Mouse (Mus musculus): ENCODE data around the gene Ttyh1.
"Not testable (repeated sequence)": the region's sequence is repeated elsewhere in the genome, so short reads cannot be mapped to it uniquely, and the experiment has no call there.

Gene Ttyh1

DNA sequence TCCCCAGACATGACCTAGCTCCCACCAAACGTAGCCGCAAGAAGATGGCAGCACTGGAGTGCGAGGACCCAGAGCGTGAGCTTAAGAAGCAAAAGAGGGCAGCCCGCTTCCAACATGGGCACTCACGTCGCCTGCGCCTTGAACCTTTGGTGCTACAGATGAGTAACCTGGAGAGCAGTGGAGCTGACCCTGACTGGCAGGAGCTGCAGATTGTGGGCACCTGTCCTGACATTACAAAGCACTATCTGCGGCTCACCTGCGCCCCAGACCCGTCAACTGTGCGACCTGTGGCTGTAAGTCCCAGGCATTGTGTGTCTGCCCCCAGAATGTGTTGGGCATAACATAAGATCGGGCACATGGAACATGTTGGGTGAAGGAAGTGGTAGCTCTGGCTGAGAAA, 24.8 kb downstream of the Ttyh1 start:
- DNase-seq (ENCODE audit: low read depth), result no peak

DNA sequence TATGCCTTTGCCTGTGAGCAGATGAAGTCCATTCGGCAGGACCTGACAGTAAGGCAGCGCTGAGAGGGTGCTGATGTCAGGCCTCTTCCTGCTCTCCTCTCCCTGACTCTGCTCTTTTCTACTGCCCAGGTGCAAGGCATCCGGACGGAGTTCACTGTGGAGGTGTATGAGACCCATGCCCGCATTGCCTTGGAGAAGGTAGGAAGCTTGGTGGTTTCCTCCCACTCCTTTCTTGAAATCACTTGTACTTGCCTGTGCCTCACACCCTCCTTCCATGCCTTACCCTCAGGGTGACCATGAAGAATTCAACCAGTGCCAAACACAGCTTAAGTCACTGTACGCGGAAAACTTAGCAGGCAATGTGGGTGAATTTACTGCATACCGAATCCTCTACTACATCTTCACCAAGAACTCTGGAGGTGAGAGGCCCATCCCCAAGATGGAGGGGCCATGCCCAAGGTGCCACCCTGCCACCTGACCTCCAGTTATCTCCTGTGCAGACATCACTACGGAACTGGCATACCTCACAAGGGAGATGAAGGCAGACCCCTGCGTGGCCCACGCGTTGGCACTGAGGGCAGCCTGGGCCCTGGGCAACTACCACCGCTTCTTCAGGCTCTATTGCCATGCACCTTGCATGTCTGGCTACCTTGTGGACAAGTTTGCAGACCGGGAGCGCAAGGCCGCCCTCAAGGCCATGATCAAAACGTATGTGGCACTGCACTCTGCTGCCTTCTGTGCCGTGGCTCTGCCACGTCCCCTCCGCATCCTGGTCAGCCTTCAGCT, 25.8 kb downstream of the Ttyh1 start:
- DNase-seq (ENCODE audit: low read depth), result no peak

DNA sequence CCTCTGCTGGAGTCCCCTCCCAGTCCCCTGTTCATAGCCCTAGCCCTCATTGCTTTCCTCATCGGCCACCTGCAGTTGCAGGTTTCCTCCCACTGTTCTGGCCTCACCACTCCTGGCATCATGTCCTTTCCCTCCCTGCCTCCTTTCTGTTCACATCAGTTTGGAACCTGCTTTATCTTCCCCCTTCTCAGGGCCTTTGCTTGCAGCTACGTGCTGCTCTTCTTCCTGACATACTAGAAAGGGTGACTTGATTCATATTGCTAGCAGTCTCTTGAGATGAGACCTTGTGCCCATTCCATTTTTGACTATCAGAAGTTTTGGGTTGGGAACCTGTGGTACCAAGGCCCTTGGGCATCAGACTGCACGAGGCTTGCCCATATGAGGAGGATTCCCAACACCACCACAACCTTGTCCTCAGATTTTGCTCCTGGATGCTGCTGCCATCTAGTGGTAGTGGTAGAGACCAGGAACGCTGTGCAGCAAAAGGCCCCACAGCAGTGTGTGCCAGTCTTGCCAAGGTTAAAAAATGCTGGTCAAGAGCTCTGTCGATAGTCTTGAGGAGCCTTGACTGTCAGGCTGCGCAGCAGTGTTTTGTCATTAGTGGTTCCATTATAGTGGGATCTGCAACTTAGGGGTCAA, 26.5 kb downstream of the Ttyh1 start:
- peak; percentile 73 for DNase-seq (ENCODE audit: low read depth)

DNA sequence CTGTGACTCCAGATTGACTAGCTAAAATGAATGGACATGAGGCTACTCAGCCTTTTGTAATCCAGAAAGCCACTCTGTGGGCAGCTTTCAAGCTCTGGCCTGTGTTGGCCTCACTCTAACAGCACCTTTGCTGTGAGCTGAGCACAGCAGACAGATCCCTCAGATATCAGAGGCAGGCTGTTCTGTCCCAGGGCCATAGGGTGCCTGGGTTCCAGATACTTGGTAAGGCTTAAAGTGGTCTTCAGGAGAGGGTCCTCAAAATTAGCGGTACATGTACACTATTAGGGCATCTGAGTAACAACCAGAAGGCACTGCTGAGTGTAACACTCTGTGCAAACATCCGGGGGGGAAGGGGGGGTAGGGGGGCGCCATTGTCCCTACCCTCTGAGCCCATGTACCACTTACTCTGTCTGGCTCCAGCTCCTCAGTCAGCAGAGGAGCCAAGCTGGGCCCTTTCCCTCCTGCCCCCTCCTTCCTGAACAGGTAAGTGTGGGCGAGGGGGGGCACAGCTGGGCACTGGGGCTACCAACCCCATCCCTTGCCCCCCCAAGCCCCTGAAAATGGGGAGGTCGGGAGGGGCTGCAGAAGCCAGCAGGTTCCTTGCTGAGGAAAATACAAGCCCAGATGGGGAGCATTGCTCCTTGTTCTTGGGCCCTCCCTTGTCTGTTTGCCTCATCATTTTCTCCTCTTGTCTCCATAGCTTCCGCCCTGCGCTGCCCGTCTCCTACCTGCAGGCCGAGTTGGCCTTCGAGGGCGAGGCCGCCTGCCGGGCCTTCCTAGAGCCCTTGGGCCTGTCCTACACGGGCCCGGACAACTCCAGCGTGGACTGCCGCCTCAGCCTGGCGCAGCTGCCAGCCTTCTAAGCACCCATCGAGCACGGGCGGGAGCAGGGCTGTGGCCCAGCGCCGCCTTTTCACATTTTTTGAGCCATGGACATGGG, 27.3 kb downstream of the Ttyh1 start:
- DNase-seq (ENCODE audit: low read depth), result no peak

DNA sequence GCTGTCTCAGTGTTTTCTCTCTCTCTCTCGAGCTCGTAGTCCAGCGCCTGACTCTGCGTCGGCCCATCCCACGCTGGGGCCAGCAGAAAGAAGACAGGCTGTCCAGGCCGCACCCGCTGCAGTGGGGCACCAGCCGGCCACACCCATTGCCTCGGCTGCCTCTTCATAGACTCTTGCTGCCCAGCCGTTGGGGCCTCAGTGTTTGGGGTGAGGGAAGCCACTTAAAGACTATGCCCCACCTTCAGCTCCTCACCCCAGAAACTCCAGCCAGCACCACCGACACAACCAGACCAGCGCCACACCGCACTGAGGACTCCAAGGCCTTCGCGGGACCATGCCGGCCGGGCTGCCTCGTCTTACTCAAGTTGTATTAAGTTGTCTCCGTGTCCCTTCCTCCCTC, 28.2 kb downstream of the Ttyh1 start:
- no peak for DNase-seq (ENCODE audit: low read depth)

DNA sequence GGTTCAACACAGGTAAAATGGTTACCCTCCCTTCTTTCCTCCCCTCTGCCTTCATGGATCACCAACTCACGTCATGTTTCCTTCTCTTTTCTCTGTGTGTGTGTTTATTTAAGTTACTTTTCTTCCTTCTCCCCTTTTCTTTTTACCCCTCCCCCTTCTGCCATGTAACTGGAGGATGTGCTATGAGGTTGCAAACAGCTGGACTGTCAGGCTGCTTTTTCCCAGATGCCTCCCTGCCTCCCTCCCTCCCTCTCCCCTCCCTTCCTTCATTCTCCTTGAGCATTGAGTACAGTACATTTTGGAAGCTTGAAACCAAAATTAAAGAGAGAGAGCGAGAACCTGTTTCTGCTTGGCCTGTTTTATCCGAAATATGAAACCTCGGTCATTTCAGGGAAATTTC, 28.6 kb downstream of the Ttyh1 start:
- DNase-seq (ENCODE audit: low read depth), result no peak

DNA sequence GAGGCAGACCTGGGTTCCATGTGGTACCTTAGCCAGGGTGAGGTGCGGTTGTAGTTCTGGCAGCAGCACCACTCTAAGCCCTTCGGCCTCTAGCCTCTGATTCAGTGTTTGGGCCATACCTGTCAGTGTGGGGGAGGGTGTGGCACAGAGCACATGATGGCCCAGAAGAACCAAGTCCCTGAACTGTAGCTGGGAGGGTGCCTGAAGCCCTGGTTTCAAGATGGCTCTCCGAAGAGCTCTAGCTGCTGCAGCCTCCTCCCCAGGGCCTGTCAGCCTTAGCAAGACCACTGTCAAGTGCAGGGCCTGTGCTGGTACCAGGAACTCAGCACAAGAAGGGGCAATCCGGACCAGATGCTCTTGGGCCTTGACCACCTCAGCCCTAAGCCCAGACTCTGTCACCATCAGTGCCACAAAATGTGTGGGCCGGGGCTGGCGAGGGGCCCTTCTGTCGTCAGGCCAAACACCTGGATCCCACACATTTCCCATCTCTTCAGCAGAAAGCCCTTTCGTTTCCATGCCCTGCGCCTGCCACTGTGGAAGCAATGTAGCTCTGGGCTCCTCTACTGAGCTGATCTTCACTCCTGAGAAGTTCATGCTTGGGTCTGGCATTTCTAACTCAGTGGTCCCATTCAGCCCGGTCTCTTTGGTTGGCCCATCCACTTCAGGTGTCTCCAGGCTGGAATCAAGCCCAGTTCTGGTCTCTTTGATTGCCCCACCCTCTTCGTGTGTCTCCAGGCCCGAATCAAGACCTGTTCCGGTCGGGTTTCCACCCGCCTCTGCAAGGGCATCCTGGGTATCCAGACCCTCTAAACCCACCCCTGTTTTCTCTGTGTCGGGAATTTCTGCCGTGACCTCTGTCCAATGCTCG, 29.4 kb downstream of the Ttyh1 start:
- DNase-seq (ENCODE audit: low read depth), result no peak

DNA sequence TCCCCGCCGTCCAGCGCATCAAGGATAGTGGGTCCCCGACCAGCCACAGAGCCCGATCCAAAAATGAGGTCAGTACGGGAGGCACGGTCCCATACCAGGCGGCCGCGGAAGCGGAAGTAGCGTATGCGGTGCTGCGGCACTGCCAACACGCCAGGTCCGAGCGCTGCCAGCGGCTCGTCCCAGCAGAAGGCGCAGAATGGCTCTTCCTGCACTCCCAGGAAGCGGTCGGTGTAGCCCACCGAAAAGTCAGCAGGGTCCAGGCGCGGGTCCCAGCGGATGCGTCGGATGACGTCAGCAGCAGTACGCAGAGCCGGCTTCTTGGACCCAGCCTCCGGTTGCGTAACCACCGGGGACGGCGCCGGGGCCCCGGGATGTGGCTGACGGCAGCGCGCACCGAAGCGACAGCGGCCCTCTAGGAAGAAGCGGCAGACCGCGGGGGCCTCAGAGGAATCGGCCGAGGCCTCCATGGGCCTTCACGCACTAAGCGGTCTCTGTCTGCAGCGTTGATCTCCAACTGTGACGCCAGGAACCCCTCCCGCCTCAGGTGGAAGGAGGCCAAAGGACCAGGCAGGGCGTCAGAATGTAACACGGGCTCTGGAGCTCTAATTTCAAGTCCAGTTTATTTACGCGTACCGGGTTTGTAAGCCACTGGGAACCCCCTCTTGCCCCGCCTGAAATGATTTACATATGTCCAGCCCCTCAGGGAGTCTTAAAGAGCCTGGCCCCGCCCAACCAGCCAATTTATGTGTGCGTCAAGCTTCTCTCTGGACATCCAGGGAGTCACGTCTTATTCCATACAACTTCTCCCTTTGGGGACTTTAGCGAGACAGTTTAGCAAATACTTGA, 30.2 kb downstream of the Ttyh1 start:
- DNase-seq (ENCODE audit: low read depth), result peak; percentile 88

GRCm38 (mm10) chr7:4150059-4150541, 30.9 kb downstream of the Ttyh1 start, which contains the start of gene Leng9:
TSS of gene Leng9 (minus strand) at chr7:4150374.
- DNase-seq (ENCODE audit: low read depth), result no peak

DNA sequence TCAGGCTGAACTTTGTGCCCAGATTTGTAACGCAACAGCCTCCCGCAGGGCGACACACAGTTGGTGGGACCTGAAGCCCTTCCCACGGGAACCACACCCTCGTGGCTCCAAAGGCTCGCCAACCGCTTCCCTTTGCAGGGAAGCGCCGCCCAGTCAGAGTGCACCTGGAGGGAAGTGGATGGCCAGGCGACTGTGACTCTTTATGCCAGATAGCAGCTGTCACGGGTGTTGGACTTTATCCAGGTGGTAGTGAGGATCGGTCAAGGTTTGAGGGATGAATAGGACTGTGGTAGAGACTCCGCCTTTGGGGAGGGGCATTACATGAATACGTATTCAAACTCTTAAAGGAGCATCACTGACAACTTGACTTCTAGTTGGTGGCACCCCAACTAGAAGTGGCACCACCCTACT, 31.6 kb downstream of the Ttyh1 start:
- DNase-seq (ENCODE audit: low read depth), result peak; percentile 47

GRCm38 (mm10) chr7:4151241-4151640, 32.0 kb downstream of the Ttyh1 start:
- no peak for DNase-seq (ENCODE audit: low read depth)

GRCm38 (mm10) chr7:4154356-4154755, 35.1 kb downstream of the Ttyh1 start:
- no peak for DNase-seq (ENCODE audit: low read depth)

GRCm38 (mm10) chr7:4154976-4155375, 35.8 kb downstream of the Ttyh1 start:
- DNase-seq (ENCODE audit: low read depth), result no peak

- not testable (repeated sequence) for DNase-seq (ENCODE audit: low read depth)
Measured at GRCm38 (mm10) chr7:4161596-4161995, 42.4 kb downstream of the Ttyh1 start.

DNA sequence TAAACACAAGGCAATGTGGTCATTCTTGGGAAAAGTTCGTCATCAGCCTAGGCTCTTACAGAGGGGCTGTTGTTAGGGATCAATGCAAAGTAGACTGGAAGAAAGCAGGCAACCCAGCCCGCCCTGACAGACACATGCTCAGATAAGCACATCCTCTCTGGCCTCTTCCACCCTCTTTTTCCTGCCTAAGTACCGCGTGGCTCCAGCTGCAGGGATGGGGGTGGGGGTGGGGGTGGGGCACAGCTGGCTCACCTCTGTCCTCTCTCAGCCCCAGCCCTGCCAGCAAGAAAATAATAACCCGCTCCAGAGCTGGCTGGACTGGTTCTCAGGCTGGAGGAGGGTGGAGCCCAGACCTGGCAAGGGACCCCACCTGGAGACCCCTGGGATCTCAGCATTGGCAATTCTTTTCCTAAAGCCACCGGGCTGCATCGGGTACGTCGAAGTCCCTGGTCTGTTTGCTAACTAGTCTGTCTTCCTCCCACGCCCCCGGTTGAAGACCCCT, 44.4 kb downstream of the Ttyh1 start:
- DNase-seq (ENCODE audit: low read depth), result no peak

GRCm38 (mm10) chr7:4164090-4164910, 45.1 kb downstream of the Ttyh1 start, which contains the start of gene Cdc42ep5:
TSS of gene Cdc42ep5 (minus strand) at chr7:4164860.
- no peak for DNase-seq (ENCODE audit: low read depth)

DNA sequence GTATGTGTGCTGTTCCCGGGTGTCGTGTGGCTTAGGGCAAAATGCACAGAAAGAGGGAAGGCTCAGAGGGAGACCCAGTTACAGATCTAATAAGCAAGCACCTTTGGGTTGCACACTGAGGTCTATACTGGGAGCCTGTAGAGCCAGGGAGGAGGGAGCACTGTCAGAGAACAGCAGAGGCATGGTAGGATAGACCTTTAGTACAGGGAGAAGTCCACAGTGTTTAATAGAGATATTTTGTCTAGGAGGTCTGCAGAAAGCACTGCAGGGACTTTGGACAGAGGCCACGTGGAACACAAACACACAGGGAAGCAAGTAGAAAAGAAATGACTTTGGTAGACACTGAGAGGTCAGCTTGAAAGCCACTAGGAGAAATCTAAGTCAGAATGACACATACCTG, 46.1 kb downstream of the Ttyh1 start:
- no peak for DNase-seq (ENCODE audit: low read depth)

GRCm38 (mm10) chr7:4167098-4167497, 47.9 kb downstream of the Ttyh1 start:
- DNase-seq (ENCODE audit: low read depth), result no peak

Measured in naive thymus-derived CD4-positive, alpha-beta T cell, adult 2 months (primary cell).